Mouse (Mus musculus): ENCODE measurements around the gene Ccr9. TPM values are rescaled to one million over a fixed set of nuclear protein-coding genes. Genes with fewer than 3 reads are reported as not detected.

Gene Ccr9
- polyA plus RNA-seq (2012; rRNA removed): 0.31 and 0.64 TPM in 2 replicates

DNA sequence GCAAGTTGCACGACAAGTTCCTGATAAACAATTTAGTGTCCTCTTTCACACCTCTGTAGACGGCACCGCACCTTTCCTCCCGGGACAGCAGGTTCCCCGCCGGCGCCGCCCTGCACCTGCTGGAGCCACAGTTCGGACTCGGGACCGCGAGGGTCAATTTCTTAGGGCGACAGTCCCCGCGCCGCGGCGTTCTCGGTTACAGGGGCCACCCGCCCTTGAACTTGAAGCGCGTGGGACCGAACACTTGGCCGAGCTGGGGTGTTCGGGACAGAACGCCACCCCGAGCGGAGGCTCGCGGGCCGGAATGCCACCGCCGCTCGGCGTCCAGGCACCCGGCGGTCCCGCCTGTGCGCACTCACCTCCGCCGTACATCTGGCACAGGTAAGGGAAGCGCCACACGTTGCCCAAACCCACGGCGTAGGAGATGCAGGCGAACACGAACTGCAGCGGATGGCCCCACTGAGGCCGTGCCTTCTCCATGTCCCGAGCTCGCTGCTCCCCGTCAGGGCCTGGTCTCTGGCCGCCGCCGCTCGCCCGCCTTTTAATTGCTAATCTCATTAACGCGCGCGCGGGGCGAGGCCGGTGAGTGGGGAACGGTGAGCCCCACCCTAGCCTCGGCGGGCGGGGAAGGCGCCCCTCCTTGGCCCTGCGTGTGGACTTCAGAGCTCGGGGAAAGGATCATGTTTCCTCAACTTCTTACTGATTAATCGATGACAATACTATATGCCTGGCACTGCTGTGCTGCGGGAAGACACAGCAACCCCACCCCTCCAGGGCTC, at the start of gene Ccr9, which contains the start of gene Slc6a20a:
Gene Ccr9 (plus strand): TSS at position 113 of the 779 bp plus-strand sequence.
Gene Slc6a20a (minus strand): TSS at position 559 of the 779 bp plus-strand sequence.

DNA sequence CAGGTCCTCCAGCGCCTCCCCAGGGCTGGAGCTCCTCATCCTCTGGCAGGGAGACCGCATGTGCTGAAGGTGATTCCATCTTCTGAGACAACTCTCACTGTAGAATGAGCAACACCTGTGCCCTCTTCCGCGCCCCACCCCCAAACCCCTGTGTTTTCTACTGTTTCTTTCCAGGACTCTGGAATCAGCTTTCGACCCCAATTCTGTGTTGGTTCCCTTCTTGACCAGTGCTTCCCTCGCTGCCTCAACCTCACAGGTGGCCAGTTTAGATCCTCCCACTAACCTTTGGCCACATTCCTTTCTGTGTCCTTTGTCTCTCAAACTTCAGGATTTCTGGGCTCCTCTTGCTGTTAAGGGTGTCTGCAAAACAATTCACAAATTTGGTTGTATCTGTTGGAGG, 46.0 kb upstream of the Ccr9 start, which contains the start of gene Slc6a20b:
Gene Slc6a20b (minus strand): TSS at position 285 of the 400 bp plus-strand sequence.

DNA sequence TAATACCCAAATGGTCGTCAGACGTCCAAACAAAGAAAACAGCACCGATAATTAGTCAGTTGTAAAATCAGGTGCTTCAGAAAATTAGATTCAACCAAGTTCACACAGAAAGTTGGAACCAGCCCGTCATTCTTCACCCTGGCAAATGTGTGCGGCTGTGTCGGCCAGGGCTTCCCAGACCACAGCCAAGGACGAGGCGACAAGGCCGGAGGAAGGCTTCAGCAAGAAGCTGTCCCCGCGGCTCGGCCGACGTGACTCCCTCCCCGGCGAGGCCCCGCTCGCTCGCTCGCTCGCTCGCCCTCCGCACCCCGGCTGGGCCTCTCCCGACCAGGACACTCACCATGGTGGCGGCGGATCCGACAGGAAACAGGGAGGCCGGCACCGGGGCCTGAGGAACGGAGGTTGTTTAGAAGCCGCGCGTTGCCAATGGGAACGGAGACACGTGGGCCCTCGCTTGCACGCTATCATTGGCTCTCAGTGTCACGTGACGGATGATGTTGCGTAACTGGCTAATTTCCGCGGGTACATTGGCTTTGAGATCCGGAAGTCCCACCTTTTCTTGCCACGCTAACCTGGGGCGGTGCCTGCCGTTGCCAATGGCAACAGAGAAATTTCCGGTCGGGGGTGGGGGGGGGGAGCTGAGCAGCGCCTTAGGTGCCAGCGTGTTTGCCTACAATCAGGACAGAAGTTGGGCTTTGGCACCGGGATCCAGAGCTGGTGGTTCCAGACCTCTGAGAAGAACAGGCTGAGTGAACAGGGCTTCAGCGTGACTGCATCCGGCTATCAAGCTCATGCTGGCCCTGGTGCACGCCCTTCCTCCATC, 39.2 kb downstream of the Ccr9 start, which contains the start of gene Lztfl1:
Gene Lztfl1 (minus strand): TSS at position 512 of the 823 bp plus-strand sequence.

DNA sequence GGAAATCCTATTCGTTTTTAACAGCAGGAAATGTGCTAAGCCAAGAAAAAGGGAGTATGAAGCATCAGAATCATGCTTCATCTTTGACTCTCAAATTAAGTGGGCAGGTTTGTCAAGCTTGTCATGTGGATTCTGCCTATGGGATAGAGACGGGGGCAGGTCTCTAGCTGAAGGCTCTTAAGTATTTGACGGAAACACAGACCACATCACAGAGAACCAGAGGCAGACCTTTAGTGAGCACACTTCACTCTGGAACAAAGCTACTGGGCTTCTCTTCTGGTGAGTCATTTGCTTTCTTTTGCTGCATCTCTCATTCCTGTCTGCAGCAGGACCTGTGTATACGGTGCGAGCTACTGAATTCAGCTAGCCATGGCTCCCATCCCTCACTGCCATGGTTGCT, 128.0 kb downstream of the Ccr9 start, which contains the start of gene Cxcr6:
Gene Cxcr6 (plus strand): TSS at position 209 of the 400 bp plus-strand sequence.

Other genes starting within 250 kb of the Ccr9 start
- 41.3 and 42.5 TPM in 2 replicates for gene Limd1, start 199.7 kb upstream of the Ccr9 start, polyA plus RNA-seq (2012; rRNA removed)
- gene Sacm1l, start 148.7 kb upstream of the Ccr9 start, polyA plus RNA-seq (2012; rRNA removed): 3.8 and 4.2 TPM in 2 replicates
- gene Slc6a20b, start 45.9 kb upstream of the Ccr9 start, polyA plus RNA-seq (2012; rRNA removed): 0.06 TPM in 2 replicates
- 4.0 and 5.8 TPM in 2 replicates for gene Slc6a20a, start 446 bp downstream of the Ccr9 start, polyA plus RNA-seq (2012; rRNA removed)
- 0.87 and 1.1 TPM in 2 replicates for gene Lztfl1, start 39.3 kb downstream of the Ccr9 start, polyA plus RNA-seq (2012; rRNA removed)
- 0.35 and 0.80 TPM in 2 replicates for gene Cxcr6, start 128.0 kb downstream of the Ccr9 start, polyA plus RNA-seq (2012; rRNA removed)
- gene Fyco1, start 173.5 kb downstream of the Ccr9 start, polyA plus RNA-seq (2012; rRNA removed): 4.3 and 6.0 TPM in 2 replicates
- 0.19 and 0.22 TPM in 2 replicates for gene Xcr1, start 183.6 kb downstream of the Ccr9 start, polyA plus RNA-seq (2012; rRNA removed)

All from colon, adult 2 months (tissue).